Mouse (Mus musculus) brain, embryonic 14.5 days (tissue): ENCODE data around the gene Tasp1. TPM values are rescaled to one million over a fixed set of nuclear protein-coding genes. Genes with fewer than 3 reads are reported as not detected.

ENCODE experiments used
- DNase-seq: peaks from one replicate; pipeline ENCODE4 v3.0.0-alpha.2; 2011; ENCODE audit warnings: low read depth
- CTCF ChIP-seq: fragments of 200-500 bp; IDR thresholded peaks from 2 replicates; pipeline ENCODE4 v1.5.1; 2012; ENCODE audit warnings: inconsistent platforms, mild to moderate bottlenecking, moderate library complexity, borderline replicate concordance; ENCODE audit not compliant: insufficient read depth, insufficient read length; ENCODE audit errors: extremely low read depth
- POLR2A ChIP-seq: fragments of 200-500 bp; IDR thresholded peaks from 2 replicates; pipeline ENCODE4 v1.6.1; 2012; ENCODE audit warnings: mild to moderate bottlenecking, inconsistent platforms, borderline replicate concordance; ENCODE audit not compliant: poor library complexity, insufficient read depth, insufficient read length, severe bottlenecking; ENCODE audit errors: extremely low read depth
- polyA plus RNA-seq: library from polyadenylated mRNA; depleted of rRNA; stranded (reverse); fragments of >200 nt; gene quantifications from 2 replicates; pipeline ENCODE4 v1.2.3, GENCODE M21; 2012; rRNA removed

The Tasp1 gene
- 9.2 and 9.5 TPM in 2 replicates for polyA plus RNA-seq

DNA sequence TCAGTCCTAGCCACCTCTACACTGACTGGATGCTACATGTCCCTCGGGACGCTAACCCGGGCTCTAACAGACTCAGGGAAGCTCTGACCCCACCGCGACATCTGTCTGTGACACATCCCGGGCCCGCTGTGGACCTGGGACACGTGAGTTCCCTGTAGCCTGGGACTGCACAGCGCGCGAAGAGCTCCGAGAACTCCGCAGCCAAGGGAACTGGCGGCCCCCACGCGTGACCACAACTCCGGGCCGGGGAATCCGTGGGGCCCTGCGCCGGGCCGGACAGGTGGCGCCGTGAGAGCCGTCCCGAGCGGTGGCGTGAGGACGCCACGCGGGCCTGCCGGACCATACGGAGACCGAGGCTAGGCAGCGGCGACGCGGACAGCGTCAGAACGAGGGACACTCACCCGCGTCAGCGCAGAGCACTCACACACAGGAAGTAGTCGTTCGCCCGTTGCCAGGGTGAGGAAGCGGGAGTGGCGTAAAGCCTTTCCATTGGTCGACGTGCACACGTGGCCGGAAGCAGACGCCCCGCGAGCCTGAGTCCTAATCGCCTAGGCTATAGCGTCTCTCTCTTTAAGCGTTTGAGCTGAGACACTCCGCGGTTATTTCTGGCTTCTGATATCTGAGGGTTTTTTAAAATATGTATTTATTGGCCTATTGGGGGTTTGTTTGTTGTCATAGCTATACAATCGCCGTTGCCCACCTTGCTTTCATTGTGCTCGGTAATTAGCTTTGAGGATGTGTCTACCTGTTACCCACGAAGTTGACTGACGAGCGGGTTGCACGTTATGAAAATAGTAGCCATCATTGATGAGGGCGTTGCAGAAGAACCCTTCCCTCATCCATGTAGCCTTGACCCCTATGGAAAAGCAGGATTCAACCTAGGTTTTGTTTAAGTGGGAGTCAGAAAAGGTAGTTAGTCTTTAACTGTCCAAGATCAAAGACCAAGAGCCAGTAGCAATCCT is at the start of gene Tasp1:
Gene Tasp1, minus strand, starts transcription at position 453 of the 962 bp plus-strand sequence.
- TF ChIP-seq CTCF = no peak
- peak; percentile 70 for TF ChIP-seq POLR2A
- peak; percentile 99 for DNase-seq

DNA sequence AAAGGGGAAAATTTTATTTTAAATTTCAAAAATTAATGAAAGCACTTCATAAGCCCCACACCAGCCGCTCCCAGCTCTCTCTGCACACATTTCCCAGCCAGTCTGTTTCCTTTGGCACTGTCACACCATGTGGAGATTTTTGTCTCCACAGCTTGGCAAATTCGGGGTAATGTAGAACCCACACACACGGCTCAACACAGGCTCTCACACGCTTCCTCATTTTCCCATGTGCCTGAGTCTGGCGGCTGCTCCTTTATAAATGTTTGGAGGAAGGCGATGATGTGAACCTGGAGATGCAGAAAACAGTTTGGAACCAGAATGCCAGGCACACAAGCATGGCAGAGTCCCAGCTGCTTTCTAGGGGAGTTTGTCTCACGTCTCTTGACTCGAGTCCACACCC is 47.2 kb upstream of the Tasp1 start:
- DNase-seq = peak; percentile 56
- TF ChIP-seq POLR2A (no peak), CTCF (no peak)

DNA sequence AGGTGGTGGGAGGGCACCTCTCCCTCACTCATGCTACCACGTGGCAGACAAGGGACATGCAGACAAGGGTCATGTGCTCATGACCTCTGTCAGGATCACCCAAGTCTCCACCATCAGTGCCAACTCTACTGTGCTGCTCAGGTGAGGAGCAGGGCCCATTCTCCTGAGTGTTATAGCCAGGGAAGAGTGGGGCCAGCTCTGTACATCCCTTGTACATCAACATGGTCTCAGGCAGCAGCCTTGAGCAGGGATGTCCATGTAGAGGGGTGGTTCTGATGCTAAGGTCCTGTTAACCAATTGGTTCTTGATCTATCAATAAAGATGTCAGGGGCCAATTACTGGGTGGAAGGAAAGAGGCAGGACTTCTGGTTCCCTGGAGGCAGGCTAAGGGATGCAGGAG is 42.3 kb upstream of the Tasp1 start:
- TF ChIP-seq CTCF (no peak), POLR2A (no peak)
- no peak for DNase-seq

GRCm38 (mm10) chr2:140107641-140108040 is 41.0 kb upstream of the Tasp1 start:
- TF ChIP-seq POLR2A = no peak
- no peak for TF ChIP-seq CTCF
- DNase-seq = no peak

- DNase-seq = no peak
- TF ChIP-seq POLR2A (no peak), CTCF (no peak)
Measured at GRCm38 (mm10) chr2:140104951-140105350, 38.3 kb upstream of the Tasp1 start.

- TF ChIP-seq CTCF (no peak), POLR2A (no peak)
- no peak for DNase-seq
Measured at GRCm38 (mm10) chr2:140100551-140101474, 34.2 kb upstream of the Tasp1 start.

DNA sequence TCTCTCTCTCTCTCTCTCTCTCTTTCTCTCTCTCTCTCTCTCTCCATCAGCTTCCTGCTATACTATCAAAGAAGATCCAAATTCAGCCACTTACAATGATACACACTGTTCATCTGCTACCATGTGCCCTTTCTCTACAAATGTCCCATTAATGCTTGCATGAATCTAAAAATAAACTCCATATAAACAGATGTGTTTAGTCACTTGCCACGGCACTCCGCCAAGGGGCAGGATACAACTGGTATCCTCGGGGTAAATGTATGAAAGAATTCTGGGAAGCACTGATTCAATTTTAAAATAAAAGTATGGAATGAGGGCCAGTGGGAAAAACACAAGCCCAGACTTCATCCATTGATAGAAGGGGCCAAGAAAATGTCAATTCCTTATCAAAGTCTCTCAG is 33.4 kb upstream of the Tasp1 start:
- TF ChIP-seq POLR2A (no peak), CTCF (no peak)
- DNase-seq = no peak

GRCm38 (mm10) chr2:140097131-140097591 is 30.6 kb upstream of the Tasp1 start:
- no peak for TF ChIP-seq POLR2A
- no peak for TF ChIP-seq CTCF
- no peak for DNase-seq

DNA sequence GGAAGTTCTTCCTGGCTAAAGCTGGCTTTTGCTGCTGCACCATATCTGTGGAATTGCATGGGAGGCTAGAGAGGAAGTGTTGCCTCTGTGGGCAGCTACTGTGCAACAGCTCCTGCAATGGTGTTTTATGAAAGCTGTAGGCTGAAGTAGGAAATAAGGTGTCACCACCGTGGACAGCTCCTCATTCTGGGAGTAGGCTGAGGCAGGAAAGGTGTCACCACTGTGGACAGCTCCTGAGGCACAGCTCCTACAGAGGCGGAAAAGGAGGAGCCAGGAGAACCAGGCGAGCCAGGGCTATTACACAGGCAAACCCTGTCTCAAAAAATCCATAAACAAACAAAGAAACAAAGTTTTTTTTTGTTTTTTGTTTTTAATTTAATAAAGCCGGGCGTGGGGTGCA is 29.4 kb upstream of the Tasp1 start:
- no peak for DNase-seq
- TF ChIP-seq POLR2A (no peak), CTCF (no peak)

DNA sequence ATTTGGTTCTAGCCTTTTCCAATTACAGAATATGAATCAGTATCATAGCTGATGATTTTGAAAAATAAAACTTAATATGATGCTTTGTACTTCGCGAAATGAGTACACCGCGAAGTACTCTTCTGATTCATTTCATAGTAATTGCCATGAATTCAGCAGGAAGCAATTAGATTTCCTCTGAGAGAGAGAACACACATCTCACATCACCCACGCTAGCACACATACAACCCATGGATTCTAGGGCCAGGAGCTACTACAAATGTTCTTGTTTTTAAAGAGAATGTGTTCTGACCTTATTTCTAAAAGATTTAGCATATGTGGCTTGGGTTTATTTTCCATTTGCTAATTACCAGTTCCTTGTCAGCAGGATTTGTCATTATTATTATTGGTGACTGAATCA is 26.8 kb upstream of the Tasp1 start:
- no peak for DNase-seq
- TF ChIP-seq POLR2A = no peak
- TF ChIP-seq CTCF = no peak

DNA sequence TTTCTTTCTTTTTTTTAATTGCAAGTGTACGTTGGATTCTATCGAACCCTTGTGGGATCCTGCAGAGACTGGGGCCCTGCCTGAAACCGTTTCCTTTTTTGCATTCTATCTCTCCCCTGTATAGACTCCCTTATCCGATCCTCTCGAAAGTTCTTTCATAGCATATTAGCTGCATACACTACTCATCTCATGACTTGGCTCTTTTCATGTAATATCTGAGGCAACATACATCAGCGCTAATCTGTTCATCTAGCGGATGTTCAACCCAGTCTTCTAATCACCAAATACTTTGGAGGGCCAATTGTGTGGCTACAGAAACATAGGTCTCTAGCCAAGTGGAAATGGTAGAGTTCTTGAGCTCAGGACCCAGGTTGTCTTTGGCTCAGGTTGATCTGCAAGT is 17.6 kb upstream of the Tasp1 start:
- no peak for TF ChIP-seq POLR2A
- TF ChIP-seq CTCF = no peak
- no peak for DNase-seq
